Mouse (Mus musculus): ENCODE results near the gene Atp8b4. TPM values are rescaled to one million over a fixed set of nuclear protein-coding genes. Genes with fewer than 3 reads are reported as not detected.

The Atp8b4 gene
- polyA plus RNA-seq, 1 experiment from 2014 or later, result 5.2 TPM

GRCm38 (mm10) chr2:126477556-126477955, 22.9 kb downstream of the Atp8b4 start:
- no peak for TF ChIP-seq CTCF (IDR thresholded peaks at IDR 0.05; ENCODE audit: low read depth)
- ATAC-seq (no peak), DNase-seq (no peak)
- no peak overlapping the region for H3K4me2 ChIP-seq (ENCODE audit: low read depth, low read length)
- 62% methylated on average over 7 of the region's 7 CpGs for WGBS (ENCODE audit: insufficient replicate concordance)
- peaks cover 2% of the 10 kb centered on the region; the same call in 1 of the 2 replicates for H3K4me1 ChIP-seq (ENCODE audit: insufficient read depth)
- H3K27me3 ChIP-seq (ENCODE audit: insufficient read depth, low read length), result no peaks in the 10 kb centered on the region
- no peaks in the 10 kb centered on the region for H3K36me3 ChIP-seq (replicated peaks; ENCODE audit: insufficient read depth, low read length)
- H3K9ac ChIP-seq (replicated peaks), result no peak overlapping the region
- no peaks in the 10 kb centered on the region for H3K9me3 ChIP-seq (ENCODE audit: low read length)
- H3K27ac ChIP-seq (ENCODE audit: low read depth), result no peak overlapping the region
- H3K4me3 ChIP-seq (ENCODE audit: low read depth, low read length), result no peak overlapping the region

GRCm38 (mm10) chr2:126475681-126476410, 24.6 kb downstream of the Atp8b4 start:
- TF ChIP-seq CTCF (IDR thresholded peaks at IDR 0.05; ENCODE audit: low read depth) (no peak), EP300 (IDR thresholded peaks at IDR 0.05; ENCODE audit: low read depth) (no peak)
- no peaks in the 10 kb centered on the region for H3K27me3 ChIP-seq (ENCODE audit: insufficient read depth, low read length)
- 46% methylated on average over 11 of the region's 11 CpGs for WGBS (ENCODE audit: insufficient replicate concordance)

GRCm38 (mm10) chr2:126474019-126474418, 26.5 kb downstream of the Atp8b4 start:
- Histone ChIP-seq H3K27me3 (ENCODE audit: insufficient read depth, low read length) (no peaks in the 10 kb centered on the region), H3K9me3 (ENCODE audit: low read length) (no peaks in the 10 kb centered on the region), H3K9ac (replicated peaks) (no peak overlapping the region), H3K4me1 (ENCODE audit: insufficient read depth) (peaks cover 4% of the 10 kb centered on the region; the same call in 1 of the 2 replicates), H3K27ac (ENCODE audit: low read depth) (peak overlapping the region; percentile 41), H3K4me3 (ENCODE audit: low read depth, low read length) (no peak overlapping the region), H3K4me2 (ENCODE audit: low read depth, low read length) (no peak overlapping the region), H3K36me3 (replicated peaks; ENCODE audit: insufficient read depth, low read length) (no peaks in the 10 kb centered on the region)
- WGBS (ENCODE audit: insufficient replicate concordance), result 48% methylated on average over 6 of the region's 6 CpGs
- TF ChIP-seq EP300 (IDR thresholded peaks at IDR 0.05; ENCODE audit: low read depth) (peak; percentile 52; the same call in 1 of the 2 replicates), CTCF (IDR thresholded peaks at IDR 0.05; ENCODE audit: low read depth) (no peak)
- no peak for DNase-seq
- ATAC-seq, result no peak

More at GRCm38 (mm10) chr2:126475681-126476410, 24.6 kb downstream of the Atp8b4 start:
- no peak overlapping the region for H3K9ac ChIP-seq (replicated peaks)
- no peaks in the 10 kb centered on the region for H3K9me3 ChIP-seq (ENCODE audit: low read length)
- DNase-seq, result no peak
- H3K27ac ChIP-seq (ENCODE audit: low read depth), result 0 out of 2 replicates have a peak overlapping the region, but pooled peaks have one; percentile 37
- H3K4me1 ChIP-seq (ENCODE audit: insufficient read depth), result peaks cover 2% of the 10 kb centered on the region; the same call in 1 of the 2 replicates
- no peaks in the 10 kb centered on the region for H3K36me3 ChIP-seq (replicated peaks; ENCODE audit: insufficient read depth, low read length)
- ATAC-seq, result peak; percentile 36; the same call in 1 of the 2 replicates
- no peak overlapping the region for H3K4me3 ChIP-seq (ENCODE audit: low read depth, low read length)
- H3K4me2 ChIP-seq (ENCODE audit: low read depth, low read length), result no peak overlapping the region

DNA sequence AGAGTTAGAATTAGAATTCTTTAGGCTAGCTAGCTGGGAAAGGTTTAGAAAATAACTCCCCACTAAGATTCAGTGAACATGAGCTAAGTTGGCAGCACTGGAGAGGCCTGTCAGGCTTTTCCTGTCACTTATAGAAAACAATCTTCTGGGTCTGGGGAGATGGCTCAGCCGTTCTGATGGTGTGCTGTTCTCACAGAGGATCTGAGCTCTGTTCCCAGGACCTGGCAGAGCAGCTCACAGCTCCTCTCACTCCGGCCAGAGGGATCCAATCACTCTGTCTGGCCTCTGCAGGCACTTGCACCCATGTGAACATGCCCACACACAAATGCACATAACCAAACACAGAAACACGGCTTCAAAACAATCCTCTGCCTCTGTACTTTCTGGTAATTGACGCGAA, 27.6 kb downstream of the Atp8b4 start:
- no peak overlapping the region; the same call in 1 of the 2 replicates for H3K9ac ChIP-seq (replicated peaks)
- no peak overlapping the region for H3K4me2 ChIP-seq (ENCODE audit: low read depth, low read length)
- H3K9me3 ChIP-seq (ENCODE audit: low read length), result no peaks in the 10 kb centered on the region
- H3K4me3 ChIP-seq (ENCODE audit: low read depth, low read length), result no peak overlapping the region
- no peak for ATAC-seq
- no peak overlapping the region; the same call in 1 of the 2 replicates for H3K27ac ChIP-seq (ENCODE audit: low read depth)
- no peak for DNase-seq
- no peak for TF ChIP-seq EP300 (IDR thresholded peaks at IDR 0.05; ENCODE audit: low read depth)
- no peak for TF ChIP-seq CTCF (IDR thresholded peaks at IDR 0.05; ENCODE audit: low read depth)
- no peaks in the 10 kb centered on the region for H3K36me3 ChIP-seq (replicated peaks; ENCODE audit: insufficient read depth, low read length)
- peaks cover 5% of the 10 kb centered on the region; the same call in 1 of the 2 replicates for H3K4me1 ChIP-seq (ENCODE audit: insufficient read depth)
- 64% methylated on average over 5 of the region's 5 CpGs for WGBS (ENCODE audit: insufficient replicate concordance)
- H3K27me3 ChIP-seq (ENCODE audit: insufficient read depth, low read length), result no peaks in the 10 kb centered on the region

DNA sequence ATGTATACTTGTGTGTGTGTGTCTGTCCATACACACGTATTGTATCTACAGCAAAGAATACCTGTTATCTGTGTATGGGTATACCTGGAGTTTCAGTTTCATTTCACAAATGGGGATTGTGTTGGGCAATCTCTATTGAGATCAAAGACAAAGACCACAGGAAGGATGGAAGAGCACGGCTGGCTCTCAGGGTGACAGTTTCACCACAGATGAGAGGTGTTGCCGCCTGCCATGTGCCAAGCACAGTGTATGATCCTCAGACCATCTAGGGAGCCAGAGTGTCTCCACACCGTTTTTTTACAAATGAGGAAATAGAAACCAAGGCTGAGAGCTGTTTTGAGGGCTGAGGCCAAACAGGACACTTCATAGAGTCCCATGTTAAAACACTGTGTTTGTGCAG, 32.7 kb downstream of the Atp8b4 start:
- Histone ChIP-seq H3K9me3 (ENCODE audit: low read length) (no peaks in the 10 kb centered on the region), H3K4me3 (ENCODE audit: low read depth, low read length) (no peak overlapping the region), H3K4me1 (ENCODE audit: insufficient read depth) (peaks cover 3% of the 10 kb centered on the region; the same call in 1 of the 2 replicates), H3K9ac (replicated peaks) (no peak overlapping the region), H3K27ac (ENCODE audit: low read depth) (peak overlapping the region; percentile 66), H3K27me3 (ENCODE audit: insufficient read depth, low read length) (no peaks in the 10 kb centered on the region), H3K36me3 (replicated peaks; ENCODE audit: insufficient read depth, low read length) (no peaks in the 10 kb centered on the region), H3K4me2 (ENCODE audit: low read depth, low read length) (no peak overlapping the region)
- DNase-seq, result no peak
- peak; percentile 62 for ATAC-seq
- TF ChIP-seq EP300 (IDR thresholded peaks at IDR 0.05; ENCODE audit: low read depth) (no peak), CTCF (IDR thresholded peaks at IDR 0.05; ENCODE audit: low read depth) (no peak)
- 27% methylated on average over 4 of the region's 4 CpGs for WGBS (ENCODE audit: insufficient replicate concordance)

- DNase-seq (peak; percentile 27), ATAC-seq (peak; percentile 53; the same call in 1 of the 2 replicates)
- Histone ChIP-seq H3K4me2 (ENCODE audit: low read depth, low read length) (peak overlapping the region; percentile 10; the same call in 1 of the 2 replicates), H3K9ac (replicated peaks) (no peak overlapping the region), H3K27ac (ENCODE audit: low read depth) (peak overlapping the region; percentile 76), H3K9me3 (ENCODE audit: low read length) (no peaks in the 10 kb centered on the region), H3K27me3 (ENCODE audit: insufficient read depth, low read length) (no peaks in the 10 kb centered on the region), H3K4me1 (ENCODE audit: insufficient read depth) (peaks cover 3% of the 10 kb centered on the region; the same call in 1 of the 2 replicates), H3K36me3 (replicated peaks; ENCODE audit: insufficient read depth, low read length) (no peaks in the 10 kb centered on the region), H3K4me3 (ENCODE audit: low read depth, low read length) (no peak overlapping the region)
- 46% methylated on average over 13 of the region's 13 CpGs for WGBS (ENCODE audit: insufficient replicate concordance)
- TF ChIP-seq CTCF (IDR thresholded peaks at IDR 0.05; ENCODE audit: low read depth) (no peak), EP300 (IDR thresholded peaks at IDR 0.05; ENCODE audit: low read depth) (0 out of 2 replicates have a peak, but pooled peaks have one; percentile 41)
These were observed 33.9 kb downstream of the Atp8b4 start for GRCm38 (mm10) chr2:126466391-126467134.

All from liver, postnatal 0 days (tissue).